Mouse (Mus musculus) brain, embryonic 14.5 days (tissue): Measurements from ENCODE around the gene Pklr. TPM values are rescaled to one million over a fixed set of nuclear protein-coding genes. Genes with fewer than 3 reads are reported as not detected.
"Not testable (repeated sequence)": the region's sequence is repeated elsewhere in the genome, so short reads cannot be mapped to it uniquely, and the experiment has no call there.

Experiments
- DNase-seq: peaks from one replicate; pipeline ENCODE4 v3.0.0-alpha.2; 2011; ENCODE audit warnings: low read depth
- CTCF ChIP-seq: fragments of 200-500 bp; IDR thresholded peaks from 2 replicates; pipeline ENCODE4 v1.5.1; 2012; ENCODE audit warnings: inconsistent platforms, mild to moderate bottlenecking, moderate library complexity, borderline replicate concordance; ENCODE audit not compliant: insufficient read depth, insufficient read length; ENCODE audit errors: extremely low read depth
- POLR2A ChIP-seq: fragments of 200-500 bp; IDR thresholded peaks from 2 replicates; pipeline ENCODE4 v1.6.1; 2012; ENCODE audit warnings: mild to moderate bottlenecking, inconsistent platforms, borderline replicate concordance; ENCODE audit not compliant: poor library complexity, insufficient read depth, insufficient read length, severe bottlenecking; ENCODE audit errors: extremely low read depth
- polyA plus RNA-seq: library from polyadenylated mRNA; depleted of rRNA; stranded (reverse); fragments of >200 nt; gene quantifications from 2 replicates; pipeline ENCODE4 v1.2.3, GENCODE M21; 2012

Gene Pklr
- polyA plus RNA-seq, 1 experiment: 0.21 TPM

GRCm38 (mm10) chr3:89152084-89152835 is 16.3 kb downstream of the Pklr start:
- TF ChIP-seq POLR2A (no peak), CTCF (no peak)
- DNase-seq: no peak

- DNase-seq: no peak
- TF ChIP-seq POLR2A (no peak), CTCF (no peak)
These were observed 21.0 kb downstream of the Pklr start for GRCm38 (mm10) chr3:89156951-89157350.

GRCm38 (mm10) chr3:89158651-89159050 is 22.7 kb downstream of the Pklr start:
- no peak for DNase-seq
- TF ChIP-seq POLR2A (no peak), CTCF (no peak)

- peak; percentile 31 for DNase-seq
- no peak for TF ChIP-seq POLR2A
- no peak for TF ChIP-seq CTCF
These were observed 23.3 kb downstream of the Pklr start for GRCm38 (mm10) chr3:89159211-89159610.

- DNase-seq: peak; percentile 91
- TF ChIP-seq POLR2A (peak; percentile 59; the same call in 1 of the 2 replicates), CTCF (peak; percentile 51; the same call in 1 of the 2 replicates)
These were observed 23.8 kb downstream of the Pklr start, which contains the start of gene Hcn3 for GRCm38 (mm10) chr3:89159616-89160344. Gene Hcn3, minus strand, starts transcription at chr3:89160196.

GRCm38 (mm10) chr3:89161207-89161606 is 25.3 kb downstream of the Pklr start:
- DNase-seq: not testable (repeated sequence)

- DNase-seq: no peak
- no peak for TF ChIP-seq POLR2A
- TF ChIP-seq CTCF: no peak
These were observed 25.8 kb downstream of the Pklr start for GRCm38 (mm10) chr3:89161786-89162185.

GRCm38 (mm10) chr3:89163123-89163522 is 27.2 kb downstream of the Pklr start:
- TF ChIP-seq POLR2A (no peak), CTCF (no peak)
- no peak for DNase-seq

- DNase-seq: no peak
- TF ChIP-seq CTCF (no peak), POLR2A (no peak)
These were observed 27.8 kb downstream of the Pklr start for GRCm38 (mm10) chr3:89163643-89164245.

- TF ChIP-seq CTCF (no peak), POLR2A (peak; percentile 94)
- peak; percentile 97 for DNase-seq
These were observed 28.7 kb downstream of the Pklr start, which contains the start of gene Clk2 for GRCm38 (mm10) chr3:89164506-89165267. Gene Clk2, plus strand, starts transcription at chr3:89164795.

- DNase-seq: no peak
- TF ChIP-seq POLR2A: no peak
- TF ChIP-seq CTCF: no peak
These were observed 29.4 kb downstream of the Pklr start for GRCm38 (mm10) chr3:89165268-89165870.

GRCm38 (mm10) chr3:89166945-89167344 is 31.0 kb downstream of the Pklr start:
- no peak for TF ChIP-seq POLR2A
- no peak for TF ChIP-seq CTCF
- no peak for DNase-seq
